Mouse (Mus musculus) midbrain, embryonic 13.5 days (tissue): ENCODE results near the gene Fyn. TPM values are rescaled to one million over a fixed set of nuclear protein-coding genes. Genes with fewer than 3 reads are reported as not detected.
A peak's percentile ranks its signal among the peaks of the same experiment; 100 is the strongest.

Experiments
- ATAC-seq: fragments of 200-750 bp; cut with Nextera tagmentation; 2 replicates; pipeline ENCODE4 v1.8.0; 2017; ENCODE audit warnings: mild to moderate bottlenecking, moderate TSS enrichment, moderate library complexity
- H3K27ac ChIP-seq: fragments of 300-500 bp; sonication (generic); 2 replicates; pipeline ENCODE4 v1.5.1; 2015; ENCODE audit warnings: inconsistent platforms, mild to moderate bottlenecking, moderate library complexity
- H3K27me3 ChIP-seq: fragments of 300-500 bp; sonication (generic); 2 replicates; pipeline ENCODE4 v1.6.1; 2015; ENCODE audit warnings: mild to moderate bottlenecking, inconsistent platforms
- H3K36me3 ChIP-seq: fragments of 300-500 bp; sonication (generic); 2 replicates; pipeline ENCODE4 v1.6.1; 2015; ENCODE audit warnings: mild to moderate bottlenecking, inconsistent platforms
- H3K4me1 ChIP-seq: fragments of 300-500 bp; sonication (generic); replicated peaks from 2 replicates; pipeline ENCODE4 v1.6.1; 2015; ENCODE audit warnings: inconsistent platforms
- H3K4me2 ChIP-seq: fragments of 300-500 bp; sonication (generic); replicated peaks from 2 replicates; pipeline ENCODE4 v1.6.1; 2015; ENCODE audit warnings: moderate library complexity, mild to moderate bottlenecking, inconsistent platforms
- H3K4me3 ChIP-seq: fragments of 300-500 bp; sonication (generic); replicated peaks from 2 replicates; pipeline ENCODE4 v1.5.1; 2015; ENCODE audit warnings: mild to moderate bottlenecking, inconsistent platforms
- H3K9ac ChIP-seq: fragments of 300-500 bp; sonication (generic); replicated peaks from 2 replicates; pipeline ENCODE4 v1.6.1; 2015; ENCODE audit warnings: mild to moderate bottlenecking, inconsistent platforms
- H3K9me3 ChIP-seq: fragments of 300-500 bp; sonication (generic); 2 replicates; pipeline ENCODE4 v1.6.1; 2016; ENCODE audit warnings: mild to moderate bottlenecking, inconsistent platforms
- WGBS: fragments of 180-500 bp; shearing (Covaris S2); methylation state at CpG from one replicate; pipeline ENCODE4 v1.1.7; 2015; 5-methylcytosine and 5-hydroxymethylcytosine counted together
- polyA plus RNA-seq: library from polyadenylated mRNA; unstranded; fragments of >200 nt; fragmentation: Nextera tagmentation; extraction: Ambion mirVana; gene quantifications from 2 replicates; pipeline ENCODE4 v1.2.1, GENCODE M21; 2015

Gene Fyn
- polyA plus RNA-seq, 1 experiment from 2014 or later = 64.8 TPM

DNA sequence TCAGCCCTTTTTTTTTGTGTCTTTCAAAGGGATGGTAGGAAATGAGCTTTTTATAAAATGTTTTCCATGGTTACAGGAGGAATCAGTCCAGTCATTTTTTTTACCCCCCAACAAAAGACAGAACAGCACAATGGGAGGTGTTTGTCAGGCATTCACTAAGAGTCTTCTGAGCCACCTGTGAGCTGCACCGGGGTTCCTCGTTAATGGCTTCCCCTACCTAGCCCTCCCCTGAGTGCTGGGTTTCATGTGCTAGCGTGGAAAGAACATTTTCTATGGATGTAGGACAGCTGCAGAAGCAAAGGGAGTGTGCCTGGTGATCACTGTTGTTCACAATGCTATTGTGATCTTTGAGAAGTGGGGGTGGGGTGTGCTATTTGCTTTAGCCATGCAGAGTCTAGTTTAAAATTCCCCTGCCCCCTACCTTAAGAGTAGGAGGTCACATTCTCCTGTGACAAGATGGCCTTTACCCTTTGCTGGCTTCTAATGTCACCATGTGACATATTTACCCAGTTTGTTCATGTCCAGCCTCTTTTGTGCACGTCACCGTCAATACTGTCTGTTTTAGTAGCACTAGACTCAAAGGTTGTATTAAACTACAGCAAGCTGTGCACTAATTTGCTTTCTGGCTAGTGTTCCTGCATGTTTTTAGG, 11.2 kb downstream of the Fyn start:
- 37% methylated on average over 5 of the region's 5 CpGs for WGBS
- H3K4me2 ChIP-seq = no peak overlapping the region
- H3K4me1 ChIP-seq = peaks cover 80% of the 10 kb centered on the region
- no peaks in the 10 kb centered on the region for H3K27me3 ChIP-seq
- H3K27ac ChIP-seq = no peak overlapping the region
- peaks cover 4% of the 10 kb centered on the region; the same call in 1 of the 2 replicates for H3K36me3 ChIP-seq
- H3K9me3 ChIP-seq = no peaks in the 10 kb centered on the region
- no peak overlapping the region for H3K9ac ChIP-seq
- peak; percentile 57; the same call in 1 of the 2 replicates for ATAC-seq
- H3K4me3 ChIP-seq = no peak overlapping the region

DNA sequence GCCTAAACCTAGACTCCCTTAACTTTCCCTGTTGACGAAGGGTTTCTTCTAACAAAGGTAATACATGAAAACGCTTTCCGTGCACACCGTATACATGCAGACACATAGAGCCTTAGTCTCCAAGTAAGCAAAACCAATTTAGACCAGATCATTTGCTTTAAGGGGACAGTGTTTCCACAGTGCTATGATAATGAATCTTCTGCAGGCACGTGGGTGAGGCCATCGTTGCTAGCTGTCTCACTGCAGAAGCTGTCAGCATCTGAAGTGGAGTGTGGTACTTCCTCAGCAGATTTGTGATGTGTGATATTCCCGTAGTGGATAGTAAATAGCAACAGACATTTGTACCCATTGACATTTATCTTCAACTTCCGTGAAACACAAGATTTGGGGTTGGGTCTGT, 16.6 kb downstream of the Fyn start:
- Histone ChIP-seq H3K4me2 (no peak overlapping the region), H3K9me3 (no peaks in the 10 kb centered on the region), H3K9ac (no peak overlapping the region), H3K4me3 (no peak overlapping the region), H3K36me3 (peaks cover 4% of the 10 kb centered on the region; the same call in 1 of the 2 replicates), H3K27me3 (no peaks in the 10 kb centered on the region), H3K27ac (no peak overlapping the region), H3K4me1 (peaks cover 80% of the 10 kb centered on the region)
- no peak for ATAC-seq
- WGBS = 87% methylated on average over 8 of the region's 8 CpGs

DNA sequence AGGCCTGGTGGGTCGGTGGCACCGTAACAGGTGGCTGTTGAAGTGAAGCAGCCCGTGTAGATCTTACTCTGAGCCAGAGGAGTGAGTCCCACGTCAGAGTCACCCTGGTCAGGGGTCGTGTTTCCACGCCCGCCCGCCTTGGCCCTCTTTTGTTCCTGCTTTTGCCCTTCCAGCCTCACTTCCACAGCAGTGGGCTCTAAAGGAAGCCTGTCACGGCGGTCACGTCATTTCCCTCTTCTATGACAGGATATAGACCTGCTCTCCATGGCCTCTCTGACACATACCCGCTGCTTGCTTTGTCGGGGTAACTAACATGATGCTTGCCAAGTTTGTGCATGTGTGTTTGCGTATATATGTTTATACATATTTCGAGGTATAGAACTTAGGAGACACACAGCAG, 17.5 kb downstream of the Fyn start:
- Histone ChIP-seq H3K27ac (no peak overlapping the region), H3K9me3 (no peaks in the 10 kb centered on the region), H3K9ac (no peak overlapping the region), H3K4me3 (no peak overlapping the region), H3K4me1 (peaks cover 78% of the 10 kb centered on the region), H3K4me2 (no peak overlapping the region), H3K27me3 (no peaks in the 10 kb centered on the region), H3K36me3 (peaks cover 7% of the 10 kb centered on the region)
- WGBS = 59% methylated on average over 15 of the region's 15 CpGs
- 0 out of 2 replicates have a peak, but pooled peaks have one; percentile 7 for ATAC-seq

DNA sequence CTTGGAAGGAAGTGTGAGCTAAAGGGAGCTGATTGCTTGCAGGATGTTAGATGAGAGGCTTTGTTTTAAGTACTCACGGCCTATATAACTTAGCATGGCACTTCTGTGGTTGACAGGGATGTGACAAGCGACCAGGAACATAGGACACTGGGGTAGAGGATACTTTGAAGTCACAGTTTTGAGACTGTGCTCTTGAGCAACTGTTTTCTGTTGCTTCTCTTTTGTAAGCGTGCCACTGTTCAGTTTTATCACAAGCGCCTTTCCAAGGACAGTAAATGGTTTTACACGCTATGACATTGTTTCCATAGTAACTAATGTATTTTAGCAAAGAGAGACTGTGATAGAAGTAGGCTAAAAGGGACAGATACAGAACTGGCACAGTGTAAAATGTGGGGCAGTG, 18.4 kb downstream of the Fyn start:
- no peak for ATAC-seq
- H3K27ac ChIP-seq = no peak overlapping the region
- WGBS = 49% methylated on average over 5 of the region's 5 CpGs
- no peak overlapping the region for H3K4me3 ChIP-seq
- no peak overlapping the region for H3K4me2 ChIP-seq
- no peaks in the 10 kb centered on the region for H3K9me3 ChIP-seq
- H3K4me1 ChIP-seq = peaks cover 71% of the 10 kb centered on the region
- H3K36me3 ChIP-seq = peaks cover 12% of the 10 kb centered on the region
- H3K27me3 ChIP-seq = no peaks in the 10 kb centered on the region
- no peak overlapping the region for H3K9ac ChIP-seq

DNA sequence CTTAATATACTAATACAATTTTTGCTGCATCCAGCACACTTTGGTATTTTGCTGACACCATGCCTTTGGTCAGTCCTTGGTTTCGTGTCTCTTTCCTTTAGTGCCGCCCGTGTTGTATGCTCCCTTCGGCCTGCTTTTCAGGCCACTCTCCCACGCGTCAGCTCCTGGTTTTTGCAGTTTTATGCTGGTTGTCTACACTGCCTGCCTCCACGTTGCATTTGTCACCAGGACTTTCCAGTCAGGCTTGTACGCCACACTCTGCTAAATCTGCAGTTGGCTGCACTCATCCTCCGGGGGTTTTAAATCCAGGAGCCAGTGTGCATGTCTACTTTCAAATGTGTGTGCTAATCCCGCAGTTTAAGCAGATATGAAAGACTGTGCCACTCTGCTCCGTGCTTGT, 18.9 kb downstream of the Fyn start:
- Histone ChIP-seq H3K36me3 (peaks cover 12% of the 10 kb centered on the region), H3K4me3 (no peak overlapping the region), H3K4me2 (no peak overlapping the region), H3K4me1 (peaks cover 66% of the 10 kb centered on the region), H3K9me3 (no peaks in the 10 kb centered on the region), H3K27me3 (no peaks in the 10 kb centered on the region), H3K9ac (no peak overlapping the region; the same call in 1 of the 2 replicates), H3K27ac (peak overlapping the region; percentile 40; the same call in 1 of the 2 replicates)
- WGBS = 69% methylated on average over 11 of the region's 11 CpGs
- peak; percentile 38 for ATAC-seq

DNA sequence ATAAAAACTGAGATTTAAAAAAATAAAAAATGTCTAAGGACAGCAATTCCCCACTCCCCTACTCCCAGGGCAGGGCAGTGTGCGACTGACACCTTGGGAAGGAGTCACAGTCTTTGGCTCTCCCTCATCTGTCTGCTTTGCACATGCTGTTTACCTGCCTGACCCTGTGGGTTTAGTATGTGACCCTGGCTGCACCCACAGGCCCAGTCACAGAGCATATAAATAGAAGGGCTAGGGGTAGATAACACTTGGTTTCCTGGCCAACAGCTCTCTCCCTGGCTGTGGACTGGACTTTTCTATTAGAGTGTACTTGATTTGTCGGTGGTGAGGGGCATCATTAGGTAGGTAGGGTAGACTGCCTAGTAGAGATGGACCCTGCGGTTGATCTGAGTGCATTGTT, 19.5 kb downstream of the Fyn start:
- 83% methylated on average over 3 of the region's 3 CpGs for WGBS
- no peak overlapping the region for H3K9ac ChIP-seq

DNA sequence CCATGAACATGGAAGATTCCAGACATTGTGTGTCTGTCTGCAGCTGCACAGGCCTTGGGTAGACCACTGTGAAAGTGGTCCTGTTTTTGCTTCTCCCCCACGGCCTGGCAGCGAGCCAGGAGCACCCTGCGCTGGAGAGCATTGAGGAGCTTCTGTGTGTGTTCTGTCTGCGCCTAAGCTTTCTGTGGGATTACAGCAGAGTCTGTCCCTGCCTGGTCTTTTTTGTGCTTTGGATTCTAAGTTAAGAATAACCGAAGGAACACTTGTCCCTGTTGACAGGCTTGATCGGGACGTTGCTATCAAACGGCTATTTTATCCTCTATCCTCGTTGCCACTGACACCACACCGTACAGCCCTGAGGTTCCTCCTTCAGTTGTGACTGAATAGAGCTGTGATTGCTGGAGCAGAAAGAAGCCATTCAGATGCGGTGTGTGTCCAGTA, 20.8 kb downstream of the Fyn start:
- no peak overlapping the region for H3K4me2 ChIP-seq
- H3K4me1 ChIP-seq = peaks cover 51% of the 10 kb centered on the region
- no peaks in the 10 kb centered on the region for H3K27me3 ChIP-seq
- peak; percentile 57; the same call in 1 of the 2 replicates for ATAC-seq
- WGBS = 49% methylated on average over 11 of the region's 11 CpGs
- H3K9me3 ChIP-seq = no peaks in the 10 kb centered on the region
- peaks cover 12% of the 10 kb centered on the region for H3K36me3 ChIP-seq
- H3K9ac ChIP-seq = no peak overlapping the region
- peak overlapping the region; percentile 59 for H3K27ac ChIP-seq
- no peak overlapping the region for H3K4me3 ChIP-seq

More for the DNA sequence above, 19.5 kb downstream of the Fyn start:
- no peak overlapping the region for H3K4me3 ChIP-seq
- no peaks in the 10 kb centered on the region for H3K27me3 ChIP-seq
- no peak for ATAC-seq
- peaks cover 12% of the 10 kb centered on the region for H3K36me3 ChIP-seq
- peak overlapping the region; percentile 40; the same call in 1 of the 2 replicates for H3K27ac ChIP-seq
- H3K4me1 ChIP-seq = peaks cover 60% of the 10 kb centered on the region
- H3K9me3 ChIP-seq = no peaks in the 10 kb centered on the region
- no peak overlapping the region for H3K4me2 ChIP-seq

DNA sequence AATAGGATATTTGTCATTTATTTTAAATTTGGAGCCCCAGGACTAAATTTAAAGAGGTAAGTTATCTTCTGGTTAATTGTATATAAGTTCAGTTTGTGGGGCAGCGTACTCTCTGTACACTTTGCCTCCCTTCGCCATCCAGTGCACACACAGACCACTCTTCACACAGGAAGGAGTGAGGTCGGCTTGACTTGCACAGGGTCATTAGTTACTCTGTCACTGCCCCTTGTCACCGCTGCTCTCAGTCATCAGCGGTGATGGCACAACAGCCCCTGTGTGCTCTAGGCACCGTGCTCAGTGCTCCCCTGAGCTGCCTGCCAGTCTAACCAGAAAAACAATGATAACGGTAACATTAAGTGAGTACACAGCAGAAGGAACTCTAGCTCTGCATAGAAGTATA, 21.9 kb downstream of the Fyn start:
- no peak overlapping the region for H3K27ac ChIP-seq
- no peaks in the 10 kb centered on the region for H3K9me3 ChIP-seq
- no peaks in the 10 kb centered on the region for H3K27me3 ChIP-seq
- H3K9ac ChIP-seq = no peak overlapping the region
- peaks cover 43% of the 10 kb centered on the region for H3K4me1 ChIP-seq
- no peak for ATAC-seq
- peaks cover 21% of the 10 kb centered on the region for H3K36me3 ChIP-seq
- WGBS = 93% methylated on average over 7 of the region's 7 CpGs
- no peak overlapping the region for H3K4me3 ChIP-seq
- no peak overlapping the region for H3K4me2 ChIP-seq

DNA sequence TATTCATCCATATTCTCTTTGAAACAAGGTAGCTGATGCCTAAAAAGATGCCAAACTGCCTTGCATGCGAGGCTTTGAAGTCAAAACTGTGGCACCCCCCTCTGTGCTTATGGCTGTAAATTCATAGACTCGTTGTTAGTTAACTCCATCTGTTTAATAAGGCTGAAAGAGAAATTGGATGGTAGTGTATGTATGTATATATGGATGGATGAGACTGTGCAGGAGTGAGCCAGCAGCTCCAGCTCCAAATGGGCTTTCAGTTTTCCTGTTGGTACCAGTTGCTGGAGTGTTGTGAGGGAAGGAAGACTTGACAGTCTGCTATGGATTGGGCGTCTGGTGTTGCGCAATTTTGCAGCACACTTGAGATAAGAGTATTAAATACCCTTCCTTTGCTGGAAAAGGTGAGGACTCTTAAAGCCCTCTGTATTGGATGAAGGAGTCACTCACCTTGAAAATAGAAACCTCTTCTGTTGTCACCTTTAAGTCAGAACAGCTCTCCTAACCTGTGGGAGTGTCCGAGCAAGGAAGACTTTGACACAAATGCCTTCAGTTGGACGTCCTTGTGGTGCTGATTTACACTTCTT, 24.3 kb downstream of the Fyn start:
- 86% methylated on average over 6 of the region's 6 CpGs for WGBS
- Histone ChIP-seq H3K9ac (no peak overlapping the region), H3K27ac (no peak overlapping the region), H3K4me1 (peaks cover 22% of the 10 kb centered on the region), H3K4me2 (no peak overlapping the region), H3K27me3 (no peaks in the 10 kb centered on the region), H3K36me3 (peaks cover 38% of the 10 kb centered on the region), H3K9me3 (no peaks in the 10 kb centered on the region), H3K4me3 (no peak overlapping the region)
- ATAC-seq = no peak

DNA sequence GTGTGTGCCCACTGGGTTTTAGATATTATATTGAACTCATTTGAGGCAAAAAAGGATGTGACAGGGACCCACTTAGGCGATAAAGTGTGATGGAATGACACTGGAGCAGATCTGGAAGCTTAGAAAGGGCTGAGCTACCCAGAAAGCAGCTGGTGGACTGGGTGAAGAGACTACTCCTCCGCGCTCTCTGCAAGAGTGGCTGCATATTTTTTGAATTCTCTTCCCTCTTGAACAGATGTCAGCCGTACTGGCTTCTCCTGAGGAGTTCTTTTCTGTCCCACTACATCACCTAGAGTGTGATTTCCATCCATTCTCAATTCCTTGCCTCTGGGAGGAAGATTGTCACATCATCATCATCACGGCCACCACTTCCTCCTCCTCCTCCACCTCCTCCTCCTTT, 26.9 kb downstream of the Fyn start:
- WGBS = 96% methylated on average over 5 of the region's 5 CpGs
- Histone ChIP-seq H3K9me3 (no peaks in the 10 kb centered on the region), H3K4me2 (no peak overlapping the region), H3K4me3 (no peak overlapping the region), H3K36me3 (peaks cover 44% of the 10 kb centered on the region), H3K9ac (no peak overlapping the region), H3K27me3 (no peaks in the 10 kb centered on the region), H3K27ac (no peak overlapping the region), H3K4me1 (peaks cover 5% of the 10 kb centered on the region; the same call in 1 of the 2 replicates)
- ATAC-seq = no peak

DNA sequence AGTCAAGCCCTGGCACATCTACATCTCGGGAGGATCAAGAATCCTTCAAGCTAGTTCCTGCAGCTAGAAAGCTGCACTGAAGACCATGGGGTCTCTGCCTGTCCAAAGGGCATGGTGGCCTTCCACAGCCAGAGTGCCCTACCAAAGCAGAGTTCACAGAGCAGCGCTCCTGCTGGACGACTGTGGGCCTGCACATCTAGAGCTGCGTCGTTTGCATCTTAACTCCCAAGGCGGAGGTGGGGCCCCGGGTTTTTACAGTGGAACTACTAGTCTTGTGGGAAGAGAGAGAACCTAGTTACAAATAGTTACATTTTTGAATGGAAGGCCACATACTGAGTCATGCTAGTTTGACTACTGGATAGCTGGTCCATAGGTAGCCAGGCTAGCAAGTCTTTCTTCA, 30.3 kb downstream of the Fyn start:
- WGBS = 77% methylated on average over 7 of the region's 7 CpGs
- Histone ChIP-seq H3K9me3 (no peaks in the 10 kb centered on the region), H3K4me3 (no peak overlapping the region), H3K36me3 (peaks cover 36% of the 10 kb centered on the region), H3K27me3 (no peaks in the 10 kb centered on the region), H3K4me1 (peaks cover 5% of the 10 kb centered on the region; the same call in 1 of the 2 replicates), H3K9ac (no peak overlapping the region), H3K27ac (no peak overlapping the region), H3K4me2 (no peak overlapping the region)
- no peak for ATAC-seq

DNA sequence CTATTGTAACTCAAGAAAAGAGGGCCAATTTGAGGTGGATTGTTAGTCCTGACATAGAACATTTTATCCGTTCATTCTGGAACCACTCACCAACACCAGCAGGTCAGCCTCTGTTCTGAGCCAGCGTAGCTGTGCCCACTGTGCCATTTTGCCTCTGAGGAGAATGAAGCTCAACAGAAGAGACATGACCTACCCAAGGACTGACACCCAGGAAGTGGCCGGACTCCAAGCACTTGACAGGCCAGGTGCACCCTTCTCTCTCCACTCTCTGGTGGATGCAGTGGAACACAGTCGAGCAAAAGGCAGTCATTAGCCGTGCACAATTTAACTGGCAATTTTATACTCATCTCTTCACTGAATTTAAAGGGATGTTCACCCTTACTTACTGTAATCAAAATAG, 31.5 kb downstream of the Fyn start:
- Histone ChIP-seq H3K4me1 (peaks cover 5% of the 10 kb centered on the region; the same call in 1 of the 2 replicates), H3K27me3 (no peaks in the 10 kb centered on the region), H3K27ac (no peak overlapping the region), H3K9ac (no peak overlapping the region), H3K4me3 (no peak overlapping the region), H3K4me2 (no peak overlapping the region), H3K9me3 (no peaks in the 10 kb centered on the region), H3K36me3 (peaks cover 31% of the 10 kb centered on the region)
- 95% methylated on average over 5 of the region's 5 CpGs for WGBS
- ATAC-seq = no peak
